Mouse (Mus musculus) heart, embryonic 13.5 days (tissue): ENCODE results near the gene Ankrd36. TPM values are rescaled to one million over a fixed set of nuclear protein-coding genes. Genes with fewer than 3 reads are reported as not detected.

ENCODE experiments used
- polyA plus RNA-seq: library from polyadenylated mRNA; unstranded; fragments of >200 nt; fragmentation: Nextera tagmentation; extraction: Ambion mirVana; gene quantifications from 2 replicates; pipeline ENCODE4 v1.2.1, GENCODE M21; 2015

Ankrd36 gene
- polyA plus RNA-seq, 1 experiment from 2014 or later: not detected

Other genes with a start within 250 kb of the Ankrd36 start
- 7.6 and 8.6 TPM in 2 replicates for gene Znrf3, start 124.8 kb upstream of the Ankrd36 start, polyA plus RNA-seq
- 100 and 115 TPM in 2 replicates for gene Xbp1, start 49.0 kb upstream of the Ankrd36 start, polyA plus RNA-seq
- 11.4 and 11.9 TPM in 2 replicates for gene Ccdc117, start 27.5 kb upstream of the Ankrd36 start, polyA plus RNA-seq
- 175 and 191 TPM in 2 replicates for gene Mrps24, start 146.0 kb downstream of the Ankrd36 start, polyA plus RNA-seq
- 26.6 and 30.0 TPM in 2 replicates for gene Urgcp, start 192.7 kb downstream of the Ankrd36 start, polyA plus RNA-seq
- 85.7 and 86.0 TPM in 2 replicates for gene Dbnl, start 218.8 kb downstream of the Ankrd36 start, polyA plus RNA-seq
- 801 and 908 TPM in 2 replicates for gene Pgam2, start 234.0 kb downstream of the Ankrd36 start, polyA plus RNA-seq